Comparison of ENCODE assay signal across 33 mouse cellular contexts in the genomic region with DNA sequence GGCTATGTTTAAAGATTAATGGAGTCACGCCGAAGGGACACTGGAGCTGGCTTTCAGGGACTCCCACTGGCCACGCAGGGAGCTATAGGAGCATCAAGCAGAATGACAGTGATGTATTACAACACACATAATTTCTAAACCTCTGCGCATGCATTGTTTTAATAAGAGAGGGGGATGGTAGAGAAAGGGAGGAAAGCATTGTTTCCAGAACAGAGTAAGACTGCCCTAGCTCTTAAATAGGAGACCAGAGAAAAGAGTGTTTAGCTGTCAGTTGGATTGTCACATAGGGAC.
DNase-seq lines count a peak whose midpoint lies in the region; ATAC-seq lines count a peak whose summit lies in the region.
"Had no signal": no experiment of that assay in that cellular context is flagged by ENCODE, and none has a peak within 500 bp of the region (broad histone marks: within the 10 kb centered on the region; RNA-seq: fewer than 3 reads in every experiment).

No protein-coding gene starts in this region.

- no peaks in the 10 kb centered on the region for H3K9me3 ChIP-seq in kidney, embryonic 16.5 days (ENCODE audit: low read length)
- H3K9me3 ChIP-seq in neural tube, embryonic 11.5 days (ENCODE audit: control insufficient read depth, low read length) = no peaks in the 10 kb centered on the region
- H3K9me3 ChIP-seq in neural tube, embryonic 14.5 days (ENCODE audit: control insufficient read depth, low read length) = no peaks in the 10 kb centered on the region
- H3K9me3 ChIP-seq: embryonic facial prominence, embryonic 13.5 days; forebrain, embryonic 10.5 days; heart, embryonic 13.5 days; intestine, embryonic 15.5 days; limb, embryonic 10.5 days; limb, embryonic 15.5 days; liver, embryonic 13.5 days had no signal

- H3K27ac ChIP-seq in kidney, embryonic 16.5 days (ENCODE audit: low read length) = no peak overlapping the region
- H3K27ac ChIP-seq in neural tube, embryonic 11.5 days (ENCODE audit: low read depth, low read length) = no peak overlapping the region
- no peak overlapping the region for H3K27ac ChIP-seq in neural tube, embryonic 14.5 days (ENCODE audit: low read depth, low read length)
- H3K27ac ChIP-seq: embryonic facial prominence, embryonic 13.5 days; forebrain, embryonic 10.5 days; heart, adult 2 months; heart, embryonic 13.5 days; intestine, embryonic 15.5 days; limb, embryonic 10.5 days; limb, embryonic 15.5 days; liver, embryonic 13.5 days; macrophage; stomach, postnatal 0 days had no signal

- ATAC-seq in kidney, embryonic 16.5 days (ENCODE audit: low FRiP score, low TSS enrichment) = peak; percentile 91
- ATAC-seq in neural tube, embryonic 11.5 days (ENCODE audit: insufficient read depth, low FRiP score, low TSS enrichment) = peak; percentile 69
- ATAC-seq in neural tube, embryonic 14.5 days (ENCODE audit: low read depth) = peak; percentile 83
- ATAC-seq: activated CD4-positive, CD25-positive, alpha-beta regulatory T cell, adult 4 months; forebrain, postnatal 0 days; intestine, embryonic 15.5 days had no signal

- H3K9ac ChIP-seq in kidney, embryonic 16.5 days (replicated peaks; ENCODE audit: low read length) = no peak overlapping the region
- H3K9ac ChIP-seq in neural tube, embryonic 11.5 days (ENCODE audit: low read length) = no peak overlapping the region
- H3K9ac ChIP-seq in neural tube, embryonic 14.5 days (replicated peaks; ENCODE audit: low read depth, low read length) = no peak overlapping the region
- H3K9ac ChIP-seq: embryonic facial prominence, embryonic 13.5 days; forebrain, postnatal 0 days; heart, embryonic 13.5 days; intestine, embryonic 15.5 days; limb, embryonic 15.5 days; liver, embryonic 13.5 days had no signal

- peak; percentile 20 for DNase-seq in embryo, embryonic 11 days
- DNase-seq in embryo, embryonic 10.5 days (ENCODE audit: low spot score) = no peak
- no peak for DNase-seq in kidney, adult 8-10 months
- no peak for DNase-seq in neural tube, embryonic 11.5 days (ENCODE audit: low spot score)
- DNase-seq in neural tube, embryonic 10.5 days (ENCODE audit: extremely low spot score, low spot score) = no peak
- DNase-seq in lung, adult 18-20 months = no peak
- DNase-seq: adrenal gland, adult 8-10 months; cerebellum, adult 11 months; cerebellum, adult 9-10 months; cerebellum, postnatal 36 days; forebrain, postnatal 0 days; heart, adult 2 months; heart, postnatal 10 days; kidney, adult 9 months; layer of hippocampus, adult 9-11 months; liver, embryonic 13.5 days; lung, adult 2 months; lung, postnatal 10 days; right cerebral cortex, postnatal 4 days; thymus, adult 18-20 months; thymus, postnatal 25 days had no signal

- H3K4me3 ChIP-seq in kidney, embryonic 16.5 days (ENCODE audit: low read length) = no peak overlapping the region
- no peak overlapping the region for H3K4me3 ChIP-seq in neural tube, embryonic 11.5 days (ENCODE audit: low read depth, low read length)
- H3K4me3 ChIP-seq in neural tube, embryonic 14.5 days (ENCODE audit: low read depth, low read length) = no peak overlapping the region
- H3K4me3 ChIP-seq: embryonic facial prominence, embryonic 13.5 days; forebrain, embryonic 10.5 days; heart, adult 2 months; heart, embryonic 13.5 days; intestine, embryonic 15.5 days; limb, embryonic 10.5 days; limb, embryonic 15.5 days; liver, embryonic 13.5 days had no signal

- no peaks in the 10 kb centered on the region for H3K27me3 ChIP-seq in kidney, embryonic 16.5 days (ENCODE audit: insufficient read depth, low read length)
- no peaks in the 10 kb centered on the region for H3K27me3 ChIP-seq in neural tube, embryonic 11.5 days (ENCODE audit: control insufficient read depth, insufficient read depth, low read length)
- no peaks in the 10 kb centered on the region for H3K27me3 ChIP-seq in neural tube, embryonic 14.5 days (ENCODE audit: control insufficient read depth, insufficient read depth, low read length)
- H3K27me3 ChIP-seq: CH12.LX; heart, embryonic 13.5 days; intestine, embryonic 15.5 days; limb, embryonic 15.5 days; liver, embryonic 13.5 days had no signal

- 0 out of 2 replicates have a peak, but pooled peaks cover 2% of the 10 kb centered on the region for H3K4me1 ChIP-seq in kidney, embryonic 16.5 days (ENCODE audit: insufficient read depth, low read length)
- H3K4me1 ChIP-seq in neural tube, embryonic 11.5 days (ENCODE audit: control insufficient read depth, insufficient read depth, low read length) = no peaks in the 10 kb centered on the region
- H3K4me1 ChIP-seq in neural tube, embryonic 14.5 days (ENCODE audit: control insufficient read depth, insufficient read depth, low read length) = no peaks in the 10 kb centered on the region
- H3K4me1 ChIP-seq: embryonic facial prominence, embryonic 13.5 days; forebrain, embryonic 10.5 days; heart, embryonic 13.5 days; intestine, embryonic 15.5 days; limb, embryonic 10.5 days; limb, embryonic 15.5 days; liver, embryonic 13.5 days had no signal

- no peak overlapping the region for H3K4me2 ChIP-seq in kidney, embryonic 16.5 days (replicated peaks; ENCODE audit: low read depth, low read length)
- no peak overlapping the region for H3K4me2 ChIP-seq in neural tube, embryonic 11.5 days (ENCODE audit: low read depth)
- no peak overlapping the region for H3K4me2 ChIP-seq in neural tube, embryonic 14.5 days (ENCODE audit: low read depth, low read length)
- H3K4me2 ChIP-seq: embryonic facial prominence, embryonic 13.5 days; heart, embryonic 13.5 days; intestine, embryonic 15.5 days; limb, embryonic 15.5 days; liver, embryonic 13.5 days had no signal

- 17% methylated on average over 4 of the region's 4 CpGs for WGBS in kidney, embryonic 16.5 days
- WGBS in neural tube, embryonic 11.5 days = 48% methylated on average over 4 of the region's 4 CpGs
- 25% methylated on average over 4 of the region's 4 CpGs for WGBS in neural tube, embryonic 14.5 days

- H3K36me3 ChIP-seq in kidney, embryonic 16.5 days (ENCODE audit: insufficient read depth, low read length) = no peaks in the 10 kb centered on the region
- no peaks in the 10 kb centered on the region for H3K36me3 ChIP-seq in neural tube, embryonic 11.5 days (ENCODE audit: control insufficient read depth, insufficient read depth, low read length)
- no peaks in the 10 kb centered on the region for H3K36me3 ChIP-seq in neural tube, embryonic 14.5 days (ENCODE audit: control insufficient read depth, insufficient read depth, low read length)
- H3K36me3 ChIP-seq: embryonic facial prominence, embryonic 13.5 days; forebrain, embryonic 10.5 days; heart, embryonic 13.5 days; intestine, embryonic 15.5 days; limb, embryonic 10.5 days; limb, embryonic 15.5 days; liver, embryonic 13.5 days had no signal
